Mouse (Mus musculus): ENCODE results near the gene Gdf1. TPM values are rescaled to one million over a fixed set of nuclear protein-coding genes. Genes with fewer than 3 reads are reported as not detected.

Gene Gdf1
- under 1 TPM in 1 of 2 experiments, not detected in 1; 0.21 TPM for total RNA-seq (2021)

DNA sequence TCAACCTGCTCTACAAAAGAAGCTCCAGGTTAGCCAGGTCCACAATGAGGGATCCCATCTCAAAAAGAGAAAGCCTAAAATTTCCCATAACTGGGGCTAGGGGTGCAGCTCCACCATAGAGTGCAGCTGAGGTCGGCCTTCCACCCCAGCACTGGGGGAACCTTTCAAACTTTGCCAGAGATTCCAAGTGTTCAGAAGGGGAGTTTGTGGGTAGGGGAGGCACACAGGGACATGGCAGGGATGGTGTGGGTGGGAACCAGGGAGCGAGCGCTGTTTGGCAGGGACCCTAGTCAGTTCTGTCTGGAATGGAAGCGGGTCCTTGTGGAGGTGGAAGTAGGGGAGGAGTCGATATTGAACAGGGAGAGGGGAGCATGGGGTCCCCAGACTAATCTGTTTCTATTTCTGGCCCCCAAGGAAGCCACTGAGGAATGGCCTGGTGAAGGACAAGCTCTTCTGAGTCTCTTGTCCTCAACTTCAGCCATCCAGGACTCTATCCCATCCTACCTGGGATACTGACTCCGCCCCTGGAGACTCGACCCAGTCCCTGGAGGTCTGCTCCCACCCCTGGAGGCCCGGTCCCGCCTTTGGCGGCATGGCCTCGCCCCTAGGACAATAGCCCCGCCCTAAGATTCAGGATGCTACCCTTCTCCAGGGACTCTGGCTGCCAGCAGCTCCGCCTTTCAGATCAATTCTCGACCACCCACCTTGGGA is at the start of gene Gdf1:
Gene Gdf1 (plus strand): TSS at position 694 of the 711 bp plus-strand sequence.
- DNase-seq (ENCODE audit: low spot score), result no peak
- intact Hi-C loops (cut with DNase I), result no loop called here

DNA sequence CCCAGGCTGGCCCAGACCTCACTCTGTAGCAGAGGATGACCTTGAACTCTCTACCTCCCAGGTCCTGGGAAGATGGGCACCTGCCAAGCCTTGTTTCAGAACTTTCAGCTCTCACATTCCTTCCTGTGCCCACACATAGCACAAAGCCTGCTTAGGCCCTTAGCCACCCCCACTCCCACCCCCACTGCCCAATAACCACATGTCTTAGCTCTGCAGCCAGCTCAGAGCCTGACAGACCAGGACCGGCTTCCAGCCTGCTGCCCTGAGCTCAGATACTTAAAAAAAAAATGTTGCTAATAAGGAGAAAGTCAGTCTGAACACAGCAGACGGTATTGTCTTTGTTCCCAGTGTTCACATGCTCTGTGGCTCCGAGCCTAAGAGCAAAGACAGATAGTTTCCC is 48.6 kb upstream of the Gdf1 start:
- no peak for DNase-seq (ENCODE audit: low spot score)

DNA sequence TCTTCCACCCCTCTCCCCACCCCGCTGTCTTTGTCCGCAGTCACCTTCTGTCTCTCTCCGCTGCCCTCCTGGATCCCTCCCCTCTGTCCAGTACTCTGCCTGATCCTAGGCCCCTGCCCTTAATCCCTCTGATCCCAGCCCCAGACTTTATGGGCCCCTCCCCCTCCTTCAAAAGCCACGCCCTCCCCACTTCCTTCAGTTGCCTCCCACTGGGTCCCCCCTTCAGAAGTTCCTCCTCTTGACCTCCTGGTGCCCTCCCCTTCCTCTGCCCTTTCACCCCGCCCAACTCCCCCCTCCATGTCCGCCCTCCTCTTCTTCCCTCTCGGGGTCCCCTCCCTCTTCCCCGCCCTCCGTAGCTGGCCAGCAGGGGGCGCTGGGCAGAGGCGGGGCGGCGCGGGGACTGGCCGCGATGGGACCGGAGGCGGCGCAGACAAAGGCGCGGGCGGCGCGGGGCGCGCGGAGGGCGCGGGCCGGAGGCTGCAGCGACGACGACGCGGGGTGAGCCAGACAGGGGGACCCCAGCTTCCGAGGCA is 46.9 kb upstream of the Gdf1 start, which contains the start of gene Homer3:
Gene Homer3 (plus strand): TSS at position 225 of the 533 bp plus-strand sequence.
- peak; percentile 91 for DNase-seq (ENCODE audit: low spot score)
- intact Hi-C loops (cut with DNase I), result loop anchor here (1.0 kb wide), 1 partner anchor 48 kb away; the partner anchor contains the start of genes Armc6 and Sugp2

More for the DNA sequence above, 48.6 kb upstream of the Gdf1 start:
- intact Hi-C loops (cut with DNase I), result no loop called here

DNA sequence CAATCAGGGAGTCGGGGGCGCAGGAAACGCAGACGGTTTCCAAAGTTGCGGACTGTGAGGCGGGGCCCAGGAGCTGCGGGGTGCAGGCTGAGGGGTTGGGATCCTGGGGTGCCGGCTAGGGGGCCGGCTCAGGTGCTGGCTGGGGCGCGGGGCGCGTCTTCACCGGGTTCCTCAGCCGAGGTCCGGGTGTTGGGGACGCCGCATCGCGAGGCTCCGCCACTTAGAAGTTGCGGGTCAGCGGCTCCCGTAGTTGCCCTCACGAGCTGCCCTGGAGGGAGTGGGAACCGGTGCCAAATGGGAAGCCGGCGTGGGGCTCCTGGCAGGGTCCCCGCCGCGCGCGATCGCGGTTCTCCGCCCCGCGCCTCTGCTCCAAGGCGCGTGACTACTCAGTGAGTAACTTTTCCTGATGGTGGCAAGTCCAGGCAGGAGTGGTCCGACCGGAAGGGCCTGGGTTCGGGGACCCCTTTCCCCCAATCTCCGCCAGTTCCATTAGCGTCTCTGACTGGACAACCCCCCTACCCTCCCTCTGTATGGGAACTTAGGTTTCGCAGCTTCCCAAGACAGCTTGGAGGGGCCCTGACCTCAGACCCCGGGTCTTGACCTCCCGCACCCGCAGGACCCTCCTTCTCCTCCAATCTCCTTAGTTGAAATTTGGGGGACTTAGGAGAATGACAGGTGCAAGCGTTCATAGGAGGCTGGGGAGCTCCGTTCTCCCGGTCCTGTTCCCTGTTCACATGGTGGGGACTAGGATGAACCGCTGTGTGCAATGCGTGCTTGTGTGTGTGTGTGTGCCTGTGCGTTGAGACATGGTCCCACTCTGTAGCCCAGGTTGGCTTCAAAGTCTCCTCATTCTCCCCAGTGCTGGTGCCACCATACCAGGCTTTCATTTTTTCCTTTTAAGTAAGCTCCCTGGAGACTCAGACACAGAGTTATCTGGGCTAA is 46.2 kb upstream of the Gdf1 start:
- intact Hi-C loops (cut with DNase I), result loop anchor here (2.0 kb wide), 1 partner anchor 17 kb away; no protein-coding TSS in a partner anchor
- no peak for DNase-seq (ENCODE audit: low spot score)

DNA sequence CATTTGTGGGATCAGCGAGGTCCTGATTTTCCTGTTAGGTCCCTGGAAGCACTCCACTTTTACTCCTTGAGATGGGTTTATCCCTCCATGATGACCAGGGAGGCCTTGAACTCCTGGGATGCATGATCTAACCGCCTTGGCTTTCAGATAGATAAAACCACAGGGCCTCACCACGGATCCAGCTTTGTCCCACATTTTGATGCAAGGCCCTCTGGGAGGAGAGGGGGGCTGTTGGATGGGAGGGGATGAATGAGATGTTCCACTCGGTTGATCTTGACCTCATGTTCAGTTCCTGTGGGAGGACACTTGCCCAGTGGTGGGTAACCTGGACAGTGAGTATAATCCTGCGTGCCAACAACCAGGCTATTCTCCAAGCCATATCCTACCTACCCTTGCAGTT is 45.2 kb upstream of the Gdf1 start:
- intact Hi-C loops (cut with DNase I), result loop anchor here (2.0 kb wide), 1 partner anchor 16 kb away; no protein-coding TSS in a partner anchor
- DNase-seq (ENCODE audit: low spot score), result no peak

DNA sequence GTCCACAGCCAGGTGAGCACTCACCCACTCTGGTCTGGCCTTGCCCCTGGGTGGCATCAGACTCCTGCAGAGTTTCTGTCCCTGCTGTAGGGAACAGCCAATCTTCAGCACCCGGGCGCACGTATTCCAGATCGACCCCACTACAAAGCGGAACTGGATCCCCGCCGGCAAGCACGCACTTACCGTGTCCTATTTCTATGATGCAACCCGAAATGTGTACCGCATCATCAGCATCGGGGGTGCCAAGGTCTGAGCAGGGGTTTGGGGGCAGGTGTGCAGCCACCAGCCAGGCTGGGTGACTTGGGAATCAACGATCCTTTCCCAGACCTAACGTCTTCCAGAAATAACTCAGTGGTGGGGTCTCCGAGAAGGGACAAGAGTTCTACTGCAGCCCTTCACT is 44.3 kb upstream of the Gdf1 start:
- intact Hi-C loops (cut with DNase I), result loop anchor here (2.0 kb wide), 1 partner anchor 15 kb away; no protein-coding TSS in a partner anchor
- DNase-seq (ENCODE audit: low spot score), result no peak

DNA sequence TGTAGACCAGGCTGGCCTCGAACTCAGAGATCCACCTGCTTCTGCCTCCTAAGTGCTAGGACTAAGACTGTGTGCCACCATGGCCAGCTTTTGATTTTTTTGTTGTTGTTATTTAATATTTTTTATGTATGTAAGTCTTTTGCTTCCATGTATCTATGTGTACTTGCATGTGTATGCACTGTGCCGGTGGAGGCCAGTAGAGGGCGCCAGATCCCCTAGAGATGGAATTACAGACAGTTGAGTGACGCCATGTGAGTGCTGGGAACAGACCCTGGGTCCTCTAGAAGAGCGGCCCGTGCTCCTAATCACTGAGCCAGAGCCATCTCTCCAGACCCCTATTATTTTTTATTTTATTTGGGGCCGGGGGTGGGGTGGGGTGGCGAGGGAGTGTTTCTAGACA is 42.9 kb upstream of the Gdf1 start:
- intact Hi-C loops (cut with DNase I), result no loop called here
- no peak for DNase-seq (ENCODE audit: low spot score)

DNA sequence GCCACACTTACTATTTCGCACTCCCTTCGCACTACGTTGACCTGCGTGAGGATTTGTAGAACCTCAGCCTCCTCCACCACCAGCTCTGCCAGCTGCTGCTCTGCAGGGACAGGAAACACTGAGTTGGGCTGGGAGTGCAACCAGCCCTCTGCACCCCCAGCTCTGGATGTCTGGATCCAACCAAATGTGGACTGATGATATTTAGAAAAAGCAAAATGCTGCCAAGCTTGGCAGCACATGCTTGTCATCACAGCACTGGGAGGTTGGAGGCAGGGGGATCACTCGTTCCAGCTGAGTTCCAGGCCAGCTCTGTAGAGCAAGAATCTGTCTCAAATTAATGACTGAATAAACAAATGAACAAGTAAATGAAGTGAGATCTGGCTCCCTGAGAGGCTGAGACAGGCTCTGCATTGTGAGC is 35.6 kb upstream of the Gdf1 start:
- intact Hi-C loops (cut with DNase I), result no loop called here
- DNase-seq (ENCODE audit: low spot score), result no peak

DNA sequence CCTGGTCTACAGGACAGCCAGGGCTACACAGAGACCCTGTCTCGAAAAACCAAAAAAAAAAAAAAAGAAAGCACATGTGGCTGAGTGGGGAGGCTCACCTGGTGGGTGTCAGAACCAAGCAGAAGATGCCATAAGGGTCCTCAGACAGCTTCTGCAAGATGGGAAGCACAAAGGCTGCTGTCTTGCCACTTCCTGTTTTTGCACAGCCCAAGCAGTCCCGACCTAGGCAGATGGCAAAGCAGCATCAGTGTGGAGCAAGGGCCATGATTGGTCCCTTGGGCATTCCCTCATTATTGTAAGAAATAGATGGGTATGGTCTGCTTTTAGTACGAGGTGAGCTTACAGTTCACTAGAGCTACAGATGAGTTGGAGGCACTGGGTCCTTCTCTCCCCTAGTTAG is 28.7 kb upstream of the Gdf1 start:
- DNase-seq (ENCODE audit: low spot score), result no peak
- intact Hi-C loops (cut with DNase I), result loop anchor here (2.0 kb wide), 1 partner anchor 16 kb away; no protein-coding TSS in a partner anchor

DNA sequence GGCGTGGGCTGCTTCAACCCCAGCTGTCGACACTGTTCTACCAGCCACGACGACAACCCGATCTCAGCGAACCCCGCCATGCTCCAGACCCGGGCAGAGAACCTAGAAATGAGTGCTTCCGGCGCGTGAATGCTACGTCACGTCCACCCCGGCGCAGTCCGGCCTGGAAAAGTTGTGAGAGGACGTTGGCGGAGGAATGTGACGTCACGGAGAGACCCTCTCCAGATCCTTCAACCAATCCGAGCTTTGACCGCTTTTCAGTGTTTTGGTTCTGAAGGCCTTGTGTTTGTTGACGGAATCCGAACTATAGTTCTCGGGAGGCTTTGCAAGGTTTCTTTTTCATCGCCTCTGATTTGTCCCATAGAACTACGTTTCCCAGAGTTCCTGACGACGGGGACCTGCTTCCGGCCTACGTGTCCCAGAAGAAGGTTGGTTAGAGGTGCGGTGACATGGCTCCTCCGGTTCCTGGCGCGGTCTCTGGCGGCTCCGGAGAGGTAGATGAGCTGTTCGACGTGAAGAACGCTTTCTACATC is 27.2 kb upstream of the Gdf1 start, which contains the start of the genes Ddx49 and Cope:
Gene Ddx49 (minus strand): TSS at position 132 of the 533 bp plus-strand sequence.
Gene Cope (plus strand): TSS at position 161 of the 533 bp plus-strand sequence.
- intact Hi-C loops (cut with DNase I), result no loop called here
- DNase-seq (ENCODE audit: low spot score), result peak; percentile 87

DNA sequence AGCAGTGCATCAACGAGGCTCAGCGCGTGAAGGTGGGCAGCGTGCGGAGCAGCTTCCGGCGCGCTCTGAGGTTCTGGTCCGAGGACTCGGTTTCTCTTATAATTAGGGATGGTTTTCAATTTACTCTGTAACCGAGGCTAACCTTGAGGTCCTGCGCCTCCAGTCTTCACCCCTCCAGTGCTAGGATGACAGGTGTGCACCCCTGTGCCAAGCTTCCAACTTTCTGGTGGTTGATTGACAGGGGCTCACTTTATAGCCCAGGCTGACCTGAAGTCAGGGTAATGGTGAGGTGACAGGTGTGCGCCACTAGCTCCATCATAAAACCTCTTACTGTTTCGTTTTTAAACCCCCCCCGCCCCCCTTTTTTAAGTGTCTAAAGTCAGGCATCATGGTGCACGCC is 26.7 kb upstream of the Gdf1 start:
- DNase-seq (ENCODE audit: low spot score), result no peak
- intact Hi-C loops (cut with DNase I), result no loop called here

DNA sequence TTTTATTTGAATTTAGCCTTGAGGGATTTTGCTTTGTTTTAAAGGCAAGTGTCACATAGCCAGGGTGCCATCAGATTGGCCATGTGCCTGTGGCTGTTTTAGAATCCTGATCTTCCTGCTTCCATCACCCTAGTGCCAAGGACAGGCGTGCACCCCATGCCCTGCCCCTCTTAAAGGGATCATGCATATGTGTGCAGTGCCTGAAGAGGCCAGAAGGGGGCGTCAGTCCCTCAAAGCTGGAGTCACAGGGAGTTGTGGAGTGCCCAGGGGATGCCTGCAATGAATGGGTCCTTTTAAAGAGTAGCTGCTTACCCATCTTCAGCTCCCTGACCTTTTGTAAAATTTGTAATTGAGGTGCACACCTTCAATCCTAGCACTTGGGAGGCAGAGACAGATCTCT is 20.3 kb upstream of the Gdf1 start:
- DNase-seq (ENCODE audit: low spot score), result no peak
- intact Hi-C loops (cut with DNase I), result no loop called here

DNA sequence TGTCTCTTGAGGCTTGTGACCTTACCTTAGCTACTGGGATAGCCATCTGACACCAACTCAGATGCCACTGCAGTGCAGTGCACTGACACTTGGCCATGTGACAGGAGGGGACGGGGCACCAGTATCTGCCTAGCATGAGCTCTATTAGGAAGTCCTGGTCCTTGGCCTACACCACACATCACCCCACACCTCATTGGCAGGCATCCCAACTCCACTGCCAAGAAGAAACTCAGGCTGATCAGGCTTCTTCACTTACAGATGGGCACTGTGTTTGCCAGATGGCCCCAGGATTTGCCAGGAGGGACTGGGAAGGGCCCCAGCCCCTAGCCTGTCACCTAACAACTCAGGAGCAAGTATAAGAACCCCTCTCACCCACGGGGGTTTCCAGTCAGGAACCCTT is 16.2 kb upstream of the Gdf1 start:
- intact Hi-C loops (cut with DNase I), result no loop called here
- no peak for DNase-seq (ENCODE audit: low spot score)

DNA sequence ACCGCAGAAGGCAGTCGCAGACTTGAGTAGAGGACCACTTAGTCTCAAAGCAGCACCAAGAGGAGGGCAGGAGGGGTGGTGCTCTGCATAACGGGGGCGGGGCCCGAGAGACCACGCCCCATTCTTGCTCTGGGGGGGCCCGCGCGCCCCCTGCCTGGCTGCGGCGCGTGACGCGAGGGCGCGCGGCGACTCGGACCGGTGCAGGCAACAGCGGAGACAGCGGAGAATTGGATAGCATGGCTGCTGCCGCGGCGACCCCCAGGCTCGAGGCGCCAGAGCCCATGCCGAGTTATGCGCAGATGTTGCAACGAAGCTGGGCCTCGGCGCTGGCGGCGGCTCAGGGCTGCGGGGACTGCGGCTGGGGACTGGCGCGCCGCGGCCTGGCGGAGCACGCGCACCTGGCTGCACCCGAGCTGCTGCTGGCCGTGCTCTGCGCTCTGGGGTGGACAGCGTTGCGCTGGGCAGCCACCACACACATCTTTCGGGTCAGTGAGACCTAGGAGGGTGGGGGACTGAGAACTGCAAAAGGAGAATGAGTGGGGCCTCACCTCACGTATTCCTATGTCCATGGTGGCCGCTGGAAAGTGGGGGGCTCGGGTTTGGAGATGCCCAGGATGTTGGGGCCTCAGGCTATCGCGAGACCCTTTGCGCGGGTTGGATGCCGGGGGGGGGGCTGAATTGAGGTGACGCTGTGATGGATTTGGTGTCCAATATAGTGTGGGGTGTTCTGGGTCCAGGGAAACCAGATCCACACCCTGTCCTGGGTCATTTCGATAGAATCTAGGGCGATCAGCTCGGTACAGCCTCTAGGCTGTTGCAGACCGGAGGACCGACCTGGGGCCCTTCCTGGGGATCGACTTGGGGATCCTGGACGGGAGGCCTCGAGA is 13.8 kb upstream of the Gdf1 start, which contains the start of gene Cers1:
Gene Cers1 (plus strand): TSS at position 152 of the 887 bp plus-strand sequence.
- intact Hi-C loops (cut with DNase I), result no loop called here
- peak; percentile 33 for DNase-seq (ENCODE audit: low spot score)

DNA sequence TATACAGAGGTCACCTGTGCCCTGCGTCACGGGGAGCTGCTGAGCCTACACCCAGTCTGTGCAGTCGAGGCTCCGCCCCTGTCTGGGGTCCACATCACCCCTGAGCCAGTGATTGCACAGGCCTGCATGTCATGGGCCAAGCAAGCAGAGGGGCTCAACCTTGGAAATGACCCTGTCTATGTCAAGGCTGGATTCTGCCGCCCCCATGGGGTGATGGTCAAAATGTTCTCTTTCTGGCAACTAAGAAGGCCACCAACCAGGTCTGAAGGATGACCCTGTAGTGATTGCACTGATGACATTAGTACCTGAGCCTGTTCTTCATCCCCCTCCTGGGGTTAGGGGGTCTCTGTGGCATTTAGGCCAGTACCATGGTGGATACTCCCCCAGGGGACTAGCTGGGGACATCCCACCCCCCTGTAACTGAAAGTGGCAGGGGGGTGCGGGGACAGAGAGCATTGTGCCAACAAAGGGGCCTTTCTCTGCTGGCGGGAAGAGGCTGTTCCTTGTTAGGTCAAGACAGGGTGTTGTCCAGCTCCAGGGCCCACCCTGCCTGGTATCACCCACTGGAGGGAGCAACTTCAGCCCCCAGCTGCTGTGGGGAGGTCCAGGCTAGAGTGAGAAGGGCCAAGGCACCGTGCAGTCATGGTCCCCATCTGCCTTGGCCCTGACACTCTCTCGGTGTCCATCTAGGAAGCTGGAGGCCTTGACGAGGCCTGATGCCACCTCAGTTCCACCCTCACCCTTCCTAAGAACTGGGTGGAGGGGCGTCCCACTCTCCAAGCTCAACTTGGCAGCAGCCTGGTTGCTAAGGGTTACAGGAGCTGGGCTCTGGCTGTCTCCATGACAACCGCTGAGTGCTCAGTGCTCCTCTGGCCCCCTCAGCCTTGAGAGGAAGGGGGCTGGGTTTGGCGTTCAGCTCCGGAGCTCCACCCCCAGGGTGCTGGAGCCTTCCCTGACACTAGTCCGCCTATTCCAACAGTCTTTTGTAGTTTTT is 12.8 kb upstream of the Gdf1 start:
- DNase-seq (ENCODE audit: low spot score), result no peak
- intact Hi-C loops (cut with DNase I), result no loop called here

DNA sequence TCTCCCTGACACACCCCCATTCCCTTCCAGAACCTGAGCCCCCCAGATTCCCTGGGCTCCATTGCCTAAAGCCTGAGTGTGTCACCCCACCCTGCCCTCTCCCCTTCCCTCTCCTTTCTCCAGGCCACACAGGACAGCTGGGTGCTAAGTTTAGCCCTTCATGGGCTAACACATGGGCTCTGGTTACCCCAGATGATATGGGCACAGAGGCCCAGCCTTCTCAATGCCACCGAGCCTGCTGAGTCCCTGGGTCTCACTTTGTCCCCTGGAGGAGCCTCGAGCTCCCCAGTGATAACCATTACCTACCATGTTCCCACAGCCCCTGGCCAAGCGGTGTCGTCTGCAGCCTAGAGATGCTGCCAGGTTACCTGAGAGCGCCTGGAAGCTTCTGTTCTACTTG is 11.7 kb upstream of the Gdf1 start:
- no peak for DNase-seq (ENCODE audit: low spot score)
- intact Hi-C loops (cut with DNase I), result no loop called here

DNA sequence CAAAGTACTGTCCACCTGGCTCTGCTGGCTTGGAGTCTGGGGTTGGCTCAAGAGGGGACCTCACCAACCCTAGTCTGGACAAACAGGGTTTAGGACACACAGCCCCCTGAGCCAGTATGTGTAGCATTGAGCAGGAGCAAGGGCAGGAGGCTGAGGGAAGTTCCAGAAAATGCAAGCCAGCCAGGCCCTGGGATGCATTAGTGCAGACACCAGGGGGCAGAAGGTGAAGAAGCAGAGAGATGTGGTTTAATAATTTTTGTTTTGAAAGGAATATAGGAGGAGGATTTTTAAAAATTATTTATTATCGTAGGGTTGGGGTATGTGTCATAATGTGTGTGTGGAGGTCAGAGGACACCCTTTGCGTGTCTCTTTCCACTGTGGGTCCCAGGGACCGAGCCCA is 5.9 kb upstream of the Gdf1 start:
- no peak for DNase-seq (ENCODE audit: low spot score)
- intact Hi-C loops (cut with DNase I), result no loop called here

DNA sequence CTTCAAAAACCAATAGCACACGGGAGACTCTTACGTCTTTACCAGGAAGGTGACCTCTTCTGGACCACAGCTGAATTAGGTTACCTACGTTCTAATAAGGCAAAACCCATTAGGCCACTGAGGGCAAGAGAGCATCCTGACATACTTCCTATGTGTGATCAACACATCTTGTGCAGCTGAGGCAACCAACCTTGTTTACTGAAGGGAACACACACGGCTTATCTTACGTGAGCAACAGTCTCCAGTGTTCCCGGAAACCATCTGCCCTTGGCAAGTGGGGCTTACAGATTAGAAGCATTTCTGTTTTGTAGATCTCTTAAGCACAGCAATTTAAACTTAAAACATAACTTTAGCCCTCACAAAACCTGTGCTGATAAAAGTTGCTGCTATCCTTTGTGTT is 2.1 kb upstream of the Gdf1 start:
- intact Hi-C loops (cut with DNase I), result no loop called here
- no peak for DNase-seq (ENCODE audit: low spot score)

All from heart, postnatal 25 days (tissue).